In genomic region chr5:147243908-147244307, GRCm38 (mm10) we compare ENCODE assay signal across 24 mouse cellular contexts. TPM values are rescaled to one million over a fixed set of nuclear protein-coding genes. Genes with fewer than 3 reads are reported as not detected.
"Had no signal": no experiment of that assay in that cellular context is flagged by ENCODE, and none has a peak within 500 bp of the region (broad histone marks: within the 10 kb centered on the region; RNA-seq: fewer than 3 reads in every experiment).

No protein-coding gene starts in this region.

- ATAC-seq: midbrain, embryonic 16.5 days had no signal

- H3K4me3 ChIP-seq: midbrain, embryonic 10.5 days; midbrain, embryonic 12.5 days; myocyte; neural tube, embryonic 13.5 days; neural tube, embryonic 15.5 days; stomach, embryonic 15.5 days had no signal

- H3K9ac ChIP-seq: lung, embryonic 14.5 days; midbrain, embryonic 12.5 days; neural tube, embryonic 13.5 days; neural tube, embryonic 15.5 days; stomach, embryonic 15.5 days had no signal

- H3K36me3 ChIP-seq: midbrain, embryonic 10.5 days; midbrain, embryonic 12.5 days; neural tube, embryonic 13.5 days; neural tube, embryonic 15.5 days; stomach, embryonic 15.5 days had no signal

- H3K27me3 ChIP-seq: neural tube, embryonic 13.5 days; neural tube, embryonic 15.5 days had no signal

- H3K27ac ChIP-seq: midbrain, embryonic 10.5 days; midbrain, embryonic 12.5 days; neural tube, embryonic 13.5 days; neural tube, embryonic 15.5 days; stomach, embryonic 15.5 days; stomach, postnatal 0 days had no signal

- H3K4me2 ChIP-seq: lung, embryonic 14.5 days; midbrain, embryonic 12.5 days; neural tube, embryonic 13.5 days; neural tube, embryonic 15.5 days; stomach, embryonic 15.5 days had no signal

- DNase-seq: lung, adult 18-20 months; lung, embryonic 14.5 days; lung, postnatal 10 days; lung, postnatal 4 days; midbrain, embryonic 14.5 days; right cerebral cortex, postnatal 14 days; thymus, adult 2 months; thymus, postnatal 25 days; thymus, postnatal 4 days had no signal

- H3K4me1 ChIP-seq: midbrain, embryonic 10.5 days; midbrain, embryonic 12.5 days; neural tube, embryonic 13.5 days; neural tube, embryonic 15.5 days; stomach, embryonic 15.5 days had no signal

- H3K9me3 ChIP-seq: midbrain, embryonic 10.5 days; midbrain, embryonic 12.5 days; neural tube, embryonic 13.5 days; neural tube, embryonic 15.5 days; stomach, embryonic 15.5 days had no signal

RNA-seq across cellular contexts. Expression of gene Pdx1, which starts 25.9 kb away (rescaled TPM):
- total RNA-seq: megakaryocyte, adult 5-6 weeks; megakaryocyte-erythroid progenitor cell, adult 5-6 weeks had no signal
- polyA plus RNA-seq: lung, embryonic 14.5 days; lung, embryonic 16.5 days; midbrain, embryonic 10.5 days; midbrain, embryonic 12.5 days; midbrain, embryonic 14.5 days; midbrain, embryonic 16.5 days; myocyte; neural tube, embryonic 11.5 days; neural tube, embryonic 13.5 days; neural tube, embryonic 15.5 days; spleen, adult 2 months; testis, adult 2 months; thymus, adult 2 months; urinary bladder, adult 2 months had no signal

RNA-seq across cellular contexts. Expression of gene Gsx1, which starts 55.4 kb away (rescaled TPM):
- total RNA-seq: megakaryocyte, adult 5-6 weeks; megakaryocyte-erythroid progenitor cell, adult 5-6 weeks had no signal
- polyA plus RNA-seq: lung, embryonic 14.5 days; lung, embryonic 16.5 days; myocyte; spleen, adult 2 months; stomach, embryonic 15.5 days; stomach, postnatal 0 days; testis, adult 2 months; thymus, adult 2 months; urinary bladder, adult 2 months had no signal
